Mouse (Mus musculus): ENCODE data around the gene Bbof1.

The Bbof1 gene

DNA sequence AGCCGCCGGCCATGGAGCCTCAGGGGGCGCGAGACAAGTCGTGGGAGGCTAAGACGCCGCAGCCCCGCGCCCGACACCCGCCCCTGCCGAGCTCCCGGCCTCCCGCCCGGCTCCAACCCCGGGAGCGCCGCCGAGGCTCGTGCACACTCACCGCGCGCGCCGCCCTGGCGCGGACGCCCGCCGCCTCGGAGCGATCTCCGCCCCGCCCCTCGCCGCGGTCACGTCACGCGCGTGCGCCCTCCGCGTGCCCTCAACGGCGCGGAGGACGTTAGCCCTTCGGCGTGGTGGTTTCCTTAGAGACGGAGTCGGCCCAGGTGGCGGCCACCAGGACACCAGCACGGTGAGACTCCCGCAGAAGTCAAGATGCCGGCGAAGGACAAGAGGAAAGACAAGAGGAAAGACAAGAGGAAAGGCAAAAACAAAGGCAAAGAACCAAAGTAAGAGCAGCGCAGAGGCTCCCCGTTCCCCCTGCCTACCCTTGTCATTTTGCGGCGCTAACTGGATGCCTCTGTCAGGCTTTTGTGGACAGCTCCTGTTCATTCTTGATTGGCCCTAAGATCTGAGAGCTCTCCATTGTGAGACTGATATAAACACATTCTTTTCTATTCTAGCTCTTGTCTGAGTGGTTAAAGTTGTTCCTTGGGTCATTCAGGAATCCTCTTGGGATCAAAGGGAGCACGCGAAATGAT lies at the start of gene Bbof1, which contains the start of gene Entpd5:
Gene Bbof1, plus strand, starts transcription at position 253 of the 689 bp plus-strand sequence.
Gene Entpd5, minus strand, starts transcription at position 211 of the 689 bp plus-strand sequence.
- DNase-seq (ENCODE audit: low spot score in 2 of 2) = peak; percentile 86 to 88

DNA sequence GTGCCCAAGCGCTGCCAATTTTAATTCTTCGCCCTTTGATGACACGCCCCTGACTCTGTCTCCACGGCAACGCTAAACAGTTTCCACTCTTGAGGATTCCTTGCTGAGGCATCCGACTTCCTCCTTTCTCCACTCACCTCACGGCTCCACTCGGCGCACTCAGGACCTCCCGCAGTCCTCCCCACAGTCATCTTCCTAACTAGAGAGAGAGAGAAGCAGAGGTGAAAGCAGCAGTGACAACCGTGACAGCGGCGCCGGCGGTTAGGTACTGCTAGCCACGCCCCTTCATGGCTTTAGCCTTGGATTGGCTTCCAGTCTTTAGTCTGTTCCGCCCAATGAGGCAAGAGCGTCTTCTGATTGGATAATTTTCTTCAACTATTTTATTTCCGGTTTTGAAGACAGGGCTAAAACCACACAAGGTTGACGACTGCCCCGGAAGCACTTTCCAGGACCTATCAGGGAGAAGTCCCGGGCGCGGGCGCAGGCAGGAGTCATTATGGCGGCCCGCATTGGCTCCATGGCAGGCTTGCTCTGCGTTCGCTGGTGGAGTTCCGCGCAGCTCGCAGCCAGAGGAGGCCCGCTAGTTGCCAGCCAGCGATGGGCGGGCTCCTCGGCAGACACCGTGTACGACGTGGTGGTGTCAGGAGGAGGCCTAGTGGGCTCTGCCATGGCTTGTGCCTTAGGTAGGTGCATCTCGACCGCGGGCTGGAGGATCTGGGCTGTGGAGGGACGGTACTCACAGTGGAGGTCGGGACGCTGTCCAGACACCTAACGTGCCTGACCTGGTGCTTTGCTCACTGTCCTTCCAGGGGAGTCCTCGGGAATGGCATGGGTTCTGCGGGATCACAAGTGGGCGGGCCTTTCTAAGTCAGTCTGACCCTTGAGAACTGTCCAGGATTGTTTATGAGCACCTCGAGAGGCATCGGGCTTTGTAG lies 47.0 kb upstream of the Bbof1 start, which contains the start of the genes Coq6 and Fam161b:
Gene Coq6, plus strand, starts transcription at position 103 of the 935 bp plus-strand sequence.
Gene Fam161b, minus strand, starts transcription at position 279 of the 935 bp plus-strand sequence.
- peak; percentile 95 to 97 for DNase-seq (ENCODE audit: low spot score in 2 of 2)

DNA sequence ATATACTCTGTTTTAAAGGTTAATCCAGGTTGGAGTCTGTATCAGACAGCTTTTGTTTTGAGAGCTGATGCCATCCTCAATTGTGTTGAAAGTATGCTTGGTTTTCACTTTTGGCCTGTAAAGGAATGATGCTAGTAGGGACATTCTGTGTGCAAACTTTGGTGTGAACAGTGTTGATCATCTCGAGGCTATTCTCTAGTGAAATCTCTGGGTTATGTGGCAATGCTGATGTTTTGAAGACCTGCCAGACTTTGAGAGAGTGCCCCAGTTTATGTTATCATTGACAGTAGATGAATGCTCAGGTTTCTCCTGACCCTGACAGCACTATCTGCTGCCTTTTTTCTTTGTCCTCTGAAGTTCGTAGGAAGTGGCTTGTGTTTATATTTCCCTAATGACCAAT lies 46.0 kb upstream of the Bbof1 start:
- no peak for DNase-seq (ENCODE audit: low spot score in 2 of 2)

DNA sequence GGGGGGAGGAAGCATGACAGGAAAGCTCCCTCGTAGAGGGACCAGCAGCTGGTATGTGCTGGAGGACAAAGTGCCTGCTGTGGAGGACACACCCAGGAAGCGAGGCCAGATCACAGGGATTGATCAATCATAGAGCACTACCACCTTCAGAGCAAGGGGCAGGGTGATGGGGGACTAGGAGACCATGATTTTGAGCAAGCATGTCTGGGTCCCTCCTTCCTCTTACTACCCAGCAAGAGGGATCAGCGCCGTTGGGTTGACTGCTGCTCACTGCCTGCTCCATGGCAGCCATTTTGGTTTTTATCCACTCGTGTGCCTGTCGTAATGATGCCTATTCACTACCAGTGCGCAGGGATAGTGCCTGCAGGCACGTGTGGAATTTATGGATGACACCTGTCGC lies 44.6 kb upstream of the Bbof1 start:
- DNase-seq (ENCODE audit: low spot score in 2 of 2) = no peak

DNA sequence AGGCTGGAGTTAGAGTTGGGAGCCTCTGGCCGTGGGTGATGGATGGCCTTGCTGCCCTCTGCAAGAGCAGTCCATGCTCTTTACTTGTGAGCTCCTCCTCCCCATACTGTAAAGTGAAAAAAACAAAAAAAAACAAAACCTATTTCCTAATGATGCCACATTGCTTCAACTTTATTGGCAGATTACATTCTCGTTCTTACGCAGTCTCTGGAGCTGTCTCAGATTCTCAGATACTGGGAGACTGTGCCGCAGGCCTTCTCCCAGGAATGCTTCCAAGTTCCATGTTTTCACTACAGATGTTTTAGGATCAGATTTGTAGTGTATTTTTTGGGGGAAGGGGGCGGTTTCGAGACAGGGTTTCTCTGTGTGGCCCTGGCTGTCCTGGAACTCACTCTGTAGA lies 43.7 kb upstream of the Bbof1 start:
- no peak for DNase-seq (ENCODE audit: low spot score in 2 of 2)

DNA sequence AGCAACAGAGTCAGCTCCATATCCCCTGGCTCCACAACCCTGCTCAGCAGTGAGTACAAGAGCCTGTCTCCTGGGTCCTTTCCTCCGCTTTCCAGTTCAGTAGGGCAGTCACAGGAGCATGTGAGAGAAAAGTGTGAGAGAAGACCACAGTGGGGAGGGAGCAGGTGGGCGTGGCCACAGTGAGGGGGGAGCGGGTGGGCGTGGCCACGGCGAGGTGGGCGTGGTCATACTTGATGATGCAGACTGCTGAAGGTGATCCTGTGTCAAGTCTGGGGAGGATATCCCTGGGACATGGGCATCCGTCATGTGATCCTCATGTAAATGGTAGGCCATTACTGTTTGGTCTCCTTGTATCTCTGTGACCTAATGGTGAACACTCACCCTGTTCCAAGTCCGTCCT lies 41.9 kb upstream of the Bbof1 start:
- no peak for DNase-seq (ENCODE audit: low spot score in 2 of 2)

DNA sequence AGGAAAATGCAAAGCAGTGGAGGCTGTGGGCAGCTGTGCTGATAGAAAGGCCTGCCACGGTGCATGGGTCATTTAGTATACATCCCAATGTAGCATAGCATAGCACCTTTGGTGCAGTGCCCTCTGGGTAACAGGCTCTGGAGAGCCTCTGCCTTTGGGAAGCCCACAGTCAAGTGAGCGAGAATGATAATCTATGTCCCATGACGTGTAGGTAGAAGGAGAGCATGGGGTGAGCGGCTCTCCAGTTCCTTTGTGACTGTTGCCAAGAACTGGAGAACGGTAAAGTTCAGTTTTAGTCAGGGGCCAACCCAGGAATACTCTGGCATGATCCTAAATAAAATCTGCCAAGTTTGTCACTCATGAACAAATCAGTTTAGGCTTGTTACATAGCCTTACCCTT lies 37.2 kb upstream of the Bbof1 start:
- DNase-seq (ENCODE audit: low spot score in 2 of 2) = no peak

DNA sequence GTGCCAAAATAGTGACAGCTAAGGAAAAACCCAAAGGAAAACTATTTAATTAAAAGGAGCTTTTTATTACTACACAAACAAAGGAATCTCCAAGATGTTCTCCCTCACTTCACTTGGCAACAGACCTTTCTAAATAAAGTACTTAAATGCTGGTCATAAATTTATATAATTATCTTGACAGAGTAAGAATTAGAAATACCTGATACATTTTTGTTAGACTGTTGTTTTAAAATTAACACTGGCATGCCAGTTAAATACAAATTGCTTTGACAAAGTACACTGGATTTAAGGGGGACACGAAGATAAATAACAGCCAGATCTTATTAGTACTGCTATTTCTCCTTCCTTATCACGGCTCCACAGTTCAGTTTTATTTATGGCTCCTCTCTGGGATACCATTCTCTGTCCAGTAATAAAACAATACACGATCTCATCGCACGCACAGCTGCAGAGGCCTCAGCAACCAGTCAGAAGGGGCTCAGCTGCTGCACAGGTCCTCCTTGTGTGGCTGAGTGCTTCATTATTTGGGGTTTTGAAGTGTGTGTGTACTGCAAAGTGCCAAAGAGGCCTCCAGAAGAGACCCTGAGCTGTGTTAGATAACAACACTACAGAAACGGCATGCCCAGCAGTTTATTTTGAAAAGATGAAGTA lies 34.9 kb upstream of the Bbof1 start:
- no peak for DNase-seq (ENCODE audit: low spot score in 2 of 2)

DNA sequence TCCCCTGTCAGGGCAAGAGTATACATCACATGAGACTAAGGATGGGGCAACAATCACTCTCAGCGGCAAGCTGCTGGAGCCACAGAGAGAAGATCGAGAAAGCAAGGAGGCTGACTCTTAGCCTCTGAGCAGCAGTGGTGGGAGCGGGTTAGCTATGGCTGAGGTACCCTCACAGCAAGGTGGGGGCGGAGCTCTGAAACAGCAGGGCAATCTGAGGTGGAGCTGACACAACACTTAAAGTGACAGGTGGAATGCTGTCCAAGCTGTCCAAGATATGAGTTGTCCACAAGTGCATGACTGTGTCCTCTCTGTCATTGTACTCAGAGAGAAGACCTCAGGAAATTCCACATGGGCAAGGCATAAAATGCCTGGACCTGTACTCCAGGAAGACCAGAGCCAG lies 26.5 kb upstream of the Bbof1 start:
- DNase-seq (ENCODE audit: low spot score in 2 of 2) = no peak

DNA sequence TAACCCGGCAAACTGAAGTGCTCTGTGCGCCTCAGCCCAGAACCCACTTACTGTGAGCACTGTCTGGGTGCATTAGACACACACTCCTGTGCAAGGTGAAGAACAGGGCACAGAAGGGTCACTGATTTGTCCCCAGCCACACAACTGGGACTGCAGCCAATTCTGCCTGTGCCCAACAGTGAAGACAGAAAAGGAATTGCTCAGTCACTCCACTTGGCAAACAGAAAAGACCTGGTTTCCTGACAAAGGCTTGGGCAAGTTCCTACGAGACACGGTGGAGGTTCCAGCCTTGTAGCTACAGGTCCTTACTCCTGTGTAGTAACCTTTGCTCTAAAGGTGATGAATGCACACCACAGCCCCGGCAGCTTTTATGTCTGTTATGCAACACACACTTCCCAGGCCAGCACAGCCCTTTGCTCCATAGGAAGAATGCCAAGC lies 24.2 kb upstream of the Bbof1 start:
- DNase-seq (ENCODE audit: low spot score in 2 of 2) = no peak

DNA sequence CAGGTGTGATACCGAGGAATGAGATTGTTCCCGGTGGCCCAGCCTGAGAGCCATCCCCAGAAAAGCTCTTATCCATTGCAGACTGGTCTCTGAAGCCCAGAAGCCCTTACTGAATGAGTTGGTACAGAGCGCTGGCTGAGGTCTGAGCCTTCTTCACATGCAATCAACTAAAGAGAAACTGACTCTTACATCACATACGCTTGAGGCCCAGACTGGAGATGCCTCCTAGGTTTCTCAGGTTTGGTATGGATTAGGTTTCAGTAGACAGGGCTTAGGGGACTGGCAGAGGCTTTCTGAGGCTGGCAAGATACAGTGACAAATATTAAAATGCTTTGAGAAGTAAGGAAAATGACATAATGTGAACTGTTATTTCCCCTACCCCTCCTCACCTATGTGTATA lies 23.5 kb upstream of the Bbof1 start:
- DNase-seq (ENCODE audit: low spot score in 2 of 2) = no peak

DNA sequence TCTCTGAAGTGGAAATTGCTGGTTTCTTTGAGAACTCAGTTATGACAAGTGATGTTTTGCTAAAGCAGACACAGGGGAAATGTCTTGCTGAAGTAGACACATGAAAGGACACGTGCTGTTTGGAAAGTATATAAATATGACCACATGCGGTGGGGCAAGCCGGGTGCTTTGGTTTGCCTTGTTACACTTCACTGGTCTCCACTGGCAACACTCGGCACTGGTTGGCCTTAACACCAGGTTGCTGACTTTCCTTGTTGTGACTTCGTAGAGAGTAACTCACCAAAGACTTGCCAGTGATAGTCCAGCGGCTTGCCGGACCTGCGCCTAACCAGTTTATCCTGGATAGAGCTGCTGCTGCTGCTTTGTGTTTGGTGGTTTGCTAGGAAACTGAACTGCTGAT lies 20.8 kb upstream of the Bbof1 start:
- DNase-seq (ENCODE audit: low spot score in 2 of 2) = peak in 1 of 2 experiments; percentile 17

DNA sequence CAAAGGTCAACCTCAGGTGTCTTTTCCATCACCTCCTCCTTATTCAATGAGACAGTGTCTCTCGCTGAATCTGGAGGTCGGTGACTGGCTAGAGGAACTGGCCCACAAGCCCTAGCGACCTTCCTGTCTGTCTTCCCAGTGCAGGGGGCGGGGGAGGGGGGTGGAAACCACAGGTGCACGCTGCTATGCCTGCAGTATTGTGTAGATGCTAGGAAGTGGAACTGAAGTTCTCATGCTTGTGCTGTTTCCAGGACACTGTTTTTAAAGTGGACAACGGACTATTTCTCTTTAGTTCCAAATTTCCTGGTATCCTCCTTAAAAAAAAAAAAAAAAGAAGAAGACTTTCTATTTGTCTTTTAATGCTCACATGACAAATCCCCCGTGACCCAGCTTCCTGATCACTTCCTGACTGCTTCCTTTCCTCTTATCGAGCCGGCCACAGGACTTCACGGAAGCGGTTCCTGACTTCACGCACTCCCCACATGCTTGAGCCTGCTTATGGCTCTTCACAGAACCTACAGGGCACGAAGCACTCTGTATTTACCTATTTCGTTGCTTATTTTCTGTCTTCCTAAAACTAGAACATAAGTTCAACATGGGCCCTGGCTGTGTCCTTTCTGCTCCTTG lies 20.0 kb upstream of the Bbof1 start:
- DNase-seq (ENCODE audit: low spot score in 2 of 2) = peak; percentile 26 to 39

DNA sequence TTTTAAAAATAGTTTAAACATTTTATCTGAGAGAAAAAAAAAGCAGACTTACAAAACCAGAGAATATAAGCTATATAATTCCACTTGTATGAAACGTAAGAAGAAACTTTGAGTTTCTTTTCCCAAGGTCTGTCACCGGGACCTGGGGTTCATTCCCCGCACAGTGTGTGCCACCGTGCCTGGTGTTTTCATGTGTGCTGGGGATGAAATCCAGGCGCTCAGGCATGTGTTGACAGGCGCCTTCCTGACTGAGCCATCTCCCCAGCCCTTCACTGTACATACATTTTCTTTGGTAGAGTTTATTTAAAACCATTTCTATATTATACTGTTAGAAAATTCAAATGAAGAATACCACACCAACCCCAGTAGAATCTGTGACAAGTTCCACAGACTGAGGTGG lies 18.5 kb upstream of the Bbof1 start:
- DNase-seq (ENCODE audit: low spot score in 2 of 2) = no peak

DNA sequence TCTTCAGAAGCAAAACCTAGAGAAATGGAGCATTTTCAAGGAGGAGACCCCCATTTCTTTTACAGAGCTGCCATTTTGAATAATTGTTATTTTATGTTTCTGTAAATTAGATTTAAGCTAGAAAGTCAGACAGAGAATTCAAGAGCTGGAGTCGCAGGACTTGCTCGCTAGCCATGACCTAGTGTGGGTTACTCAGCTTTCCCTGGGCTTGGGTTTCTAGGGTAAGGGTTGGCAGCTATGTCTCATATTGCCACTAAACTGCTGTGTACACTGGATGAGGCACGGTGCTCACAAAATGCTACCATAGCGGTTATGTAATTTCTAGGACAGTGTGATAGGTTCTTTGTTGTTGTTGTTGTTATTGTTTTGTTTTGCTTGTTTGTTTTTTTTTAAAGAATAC lies 16.2 kb upstream of the Bbof1 start:
- no peak for DNase-seq (ENCODE audit: low spot score in 2 of 2)

DNA sequence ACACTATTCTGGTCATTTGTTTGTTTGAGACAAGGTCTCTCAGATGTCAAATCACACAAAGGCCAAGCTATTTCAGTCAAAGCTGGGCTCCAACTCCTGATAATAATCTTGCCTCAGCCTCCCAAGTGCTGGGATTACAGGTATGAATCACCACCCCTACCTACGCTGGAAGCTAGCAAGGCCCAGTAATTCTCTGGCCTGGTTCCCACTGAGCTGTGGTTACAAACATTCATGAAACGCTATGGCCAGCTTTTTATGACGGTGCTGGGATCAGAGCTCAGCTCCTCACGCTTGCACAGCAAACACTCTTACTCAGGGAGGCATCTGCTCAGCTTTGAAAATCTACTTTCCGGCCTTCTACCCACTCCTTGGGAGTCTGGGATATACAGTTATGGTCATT lies 15.0 kb upstream of the Bbof1 start:
- DNase-seq (ENCODE audit: low spot score in 2 of 2) = no peak

DNA sequence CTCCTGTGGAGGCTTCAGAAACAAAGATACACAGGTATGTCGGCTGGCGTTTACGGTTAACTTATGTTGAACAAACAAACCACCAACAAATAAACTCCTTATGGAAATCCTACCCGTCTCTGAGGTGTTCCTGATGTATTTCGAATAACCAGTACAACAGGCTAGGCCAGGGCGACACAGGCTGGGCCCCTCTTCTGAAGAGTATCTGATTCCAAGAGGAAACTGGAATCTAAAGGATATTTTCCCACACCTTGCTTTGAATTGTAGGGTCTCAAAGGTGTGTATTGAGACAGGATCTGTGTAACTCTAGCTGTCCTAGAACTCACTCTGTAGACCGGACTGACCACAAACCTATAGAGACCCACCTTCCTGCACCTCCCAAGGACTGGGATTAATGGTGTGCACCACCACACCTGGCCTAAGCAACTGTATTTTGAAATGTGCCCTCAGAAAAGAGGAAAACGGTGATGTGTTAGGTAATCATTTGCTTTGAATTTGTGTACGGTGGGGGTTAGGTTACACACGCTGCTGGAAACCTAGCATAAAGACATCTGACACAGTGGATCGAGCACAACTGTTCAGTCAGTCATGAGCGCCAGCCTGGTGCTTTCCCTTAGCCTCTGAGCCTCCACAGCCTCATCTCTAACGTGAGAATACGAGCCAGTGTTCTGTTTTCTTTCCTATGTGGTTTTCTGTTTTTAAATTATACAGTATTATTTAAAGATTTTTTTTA lies 11.8 kb upstream of the Bbof1 start:
- DNase-seq (ENCODE audit: low spot score in 2 of 2) = no peak

DNA sequence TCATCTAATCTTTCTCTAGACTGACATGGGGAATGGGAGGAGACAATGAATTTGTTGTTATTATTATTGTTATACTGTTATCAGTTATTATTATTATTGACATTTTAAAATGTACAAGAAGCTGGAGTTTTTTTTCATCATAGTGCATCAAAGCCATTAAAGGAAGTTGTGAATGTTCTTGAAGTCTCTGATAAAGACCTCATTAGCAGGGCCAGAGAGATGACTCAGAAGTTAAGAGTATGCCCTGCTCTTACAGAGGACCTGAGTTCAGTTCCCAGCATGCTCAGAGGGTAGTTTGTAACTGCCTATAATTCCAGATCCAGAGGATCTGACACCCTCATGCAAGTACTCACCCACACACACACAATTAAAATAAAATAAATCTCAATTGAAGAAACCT lies 11.2 kb upstream of the Bbof1 start:
- DNase-seq (ENCODE audit: low spot score in 2 of 2) = no peak

DNA sequence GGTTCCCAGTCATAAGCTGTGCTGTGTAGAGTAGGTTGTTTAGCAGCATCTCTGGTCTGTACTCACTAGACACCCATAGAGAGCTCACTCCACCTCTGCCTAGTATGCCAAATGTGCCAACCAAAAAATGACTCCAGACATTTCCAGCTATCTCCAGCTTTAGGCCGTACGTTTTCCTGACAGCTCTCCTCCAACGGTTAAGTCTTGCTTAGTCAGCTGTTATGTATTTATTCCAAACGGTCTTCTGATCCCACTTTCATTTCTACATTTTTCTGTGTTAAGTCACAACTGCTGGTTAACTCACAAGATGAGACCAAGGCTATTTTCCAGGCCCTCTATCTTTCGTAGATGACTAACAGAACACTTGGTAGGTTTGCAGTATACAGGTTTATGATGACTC lies 10.2 kb upstream of the Bbof1 start:
- DNase-seq (ENCODE audit: low spot score in 2 of 2) = no peak

DNA sequence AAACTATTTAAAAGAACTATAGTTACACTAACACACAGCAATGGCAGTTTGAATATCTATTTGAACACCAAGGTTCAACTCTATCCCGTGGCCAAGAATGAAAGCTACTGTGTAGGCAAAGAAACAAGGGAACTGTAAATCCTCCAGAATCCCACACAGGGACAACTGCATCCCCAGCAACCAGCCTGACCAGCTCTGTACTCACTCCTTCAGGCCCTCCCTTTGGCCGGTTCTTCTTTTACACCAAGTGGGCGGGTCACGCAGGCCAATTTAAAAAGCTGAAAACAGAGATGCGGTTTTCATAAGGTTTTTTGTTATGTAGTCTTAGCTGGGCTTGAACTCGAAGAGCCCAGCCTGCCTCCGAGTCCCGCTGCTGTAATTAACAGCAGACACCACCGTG lies 9.7 kb upstream of the Bbof1 start:
- no peak for DNase-seq (ENCODE audit: low spot score in 2 of 2)

DNA sequence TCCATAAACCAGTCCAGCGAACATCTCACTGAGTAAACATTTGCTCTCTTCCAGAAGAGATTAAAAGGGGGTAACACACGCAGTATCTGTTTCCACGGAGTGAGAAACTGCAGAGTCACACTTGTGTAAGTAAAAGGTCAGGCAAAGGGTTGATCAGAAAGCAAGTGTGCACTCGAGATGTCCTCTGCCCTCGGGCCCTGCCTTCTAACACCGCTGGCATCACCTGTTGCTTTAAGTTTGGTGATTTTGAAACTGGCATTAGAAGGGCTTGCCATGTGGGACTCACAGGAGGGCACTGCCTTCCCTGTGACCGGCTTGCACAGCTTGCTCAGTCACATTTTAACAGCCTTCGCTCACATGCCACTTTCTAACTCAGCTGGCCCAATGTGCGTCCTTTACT lies 9.2 kb upstream of the Bbof1 start:
- no peak for DNase-seq (ENCODE audit: low spot score in 2 of 2)

All from spleen, postnatal 36 days (tissue).